Mouse (Mus musculus): ENCODE data around the gene Wfdc15a.

DNA sequence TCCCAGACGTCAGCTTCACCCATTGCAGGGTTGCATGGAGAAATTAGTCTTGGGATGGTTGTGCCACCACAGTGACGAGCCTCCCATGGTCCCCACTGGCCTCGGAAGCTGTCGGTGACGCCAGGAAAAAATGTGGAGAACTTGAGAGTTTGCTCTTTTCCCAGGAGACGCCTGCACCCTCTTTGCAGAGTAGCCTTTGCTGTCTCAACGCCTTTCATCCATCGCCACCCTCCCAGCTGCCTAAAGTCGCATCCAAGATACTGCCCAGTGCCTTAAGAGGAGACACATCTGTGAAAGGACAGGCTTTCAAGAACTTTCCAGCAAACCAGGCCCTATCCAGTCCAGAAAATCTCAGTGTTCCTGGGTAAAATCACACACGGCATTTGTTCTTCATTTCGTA is 47.6 kb downstream of the Wfdc15a start:
- TF ChIP-seq CHD2 (IDR thresholded peaks at IDR 0.05; ENCODE audit: low read length) = no peak
- no peak for TF ChIP-seq HCFC1 (IDR thresholded peaks at IDR 0.05; ENCODE audit: low read depth, low read length)
- no peak for TF ChIP-seq MEF2A (IDR thresholded peaks at IDR 0.05; ENCODE audit: borderline replicate concordance, low read depth, low read length)
- TF ChIP-seq CTCF (conservative IDR thresholded peaks at IDR 0.05 in 1 of 2, IDR thresholded peaks at IDR 0.05 in 1 of 2; ENCODE audit: low read depth in 2 of 2, low read length in 2 of 2) = no peak
- TF ChIP-seq EP300 (IDR thresholded peaks at IDR 0.05; ENCODE audit: low read length) = no peak
- no peak for TF ChIP-seq NELFE (IDR thresholded peaks at IDR 0.05; ENCODE audit: low read depth, low read length)
- no peak for TF ChIP-seq BHLHE40 (IDR thresholded peaks at IDR 0.05; ENCODE audit: low read depth, low read length)
- no peak for TF ChIP-seq ZC3H11A (IDR thresholded peaks at IDR 0.05; ENCODE audit: low read depth, low read length)
- TF ChIP-seq MAX (IDR thresholded peaks at IDR 0.05; ENCODE audit: low read length) = no peak
- no peak for TF ChIP-seq TCF12 (IDR thresholded peaks at IDR 0.05; ENCODE audit: low read depth, low read length)
- TF ChIP-seq KAT2A (IDR thresholded peaks at IDR 0.05; ENCODE audit: insufficient replicate concordance, low read length) = no peak
- no peak for TF ChIP-seq JUN (IDR thresholded peaks at IDR 0.05; ENCODE audit: insufficient read depth, low read depth, low read length)

All from CH12.LX (cell line).